Mouse (Mus musculus) layer of hippocampus, adult 11-12 months (tissue): Measurements from ENCODE around the gene Pcsk6.
"Not testable (repeated sequence)": the region's sequence is repeated elsewhere in the genome, so short reads cannot be mapped to it uniquely, and the experiment has no call there.

Experiments used
- DNase-seq: peaks from one replicate; pipeline ENCODE4 v3.0.0; 2022; ENCODE audit warnings: low spot score

Pcsk6 gene

DNA sequence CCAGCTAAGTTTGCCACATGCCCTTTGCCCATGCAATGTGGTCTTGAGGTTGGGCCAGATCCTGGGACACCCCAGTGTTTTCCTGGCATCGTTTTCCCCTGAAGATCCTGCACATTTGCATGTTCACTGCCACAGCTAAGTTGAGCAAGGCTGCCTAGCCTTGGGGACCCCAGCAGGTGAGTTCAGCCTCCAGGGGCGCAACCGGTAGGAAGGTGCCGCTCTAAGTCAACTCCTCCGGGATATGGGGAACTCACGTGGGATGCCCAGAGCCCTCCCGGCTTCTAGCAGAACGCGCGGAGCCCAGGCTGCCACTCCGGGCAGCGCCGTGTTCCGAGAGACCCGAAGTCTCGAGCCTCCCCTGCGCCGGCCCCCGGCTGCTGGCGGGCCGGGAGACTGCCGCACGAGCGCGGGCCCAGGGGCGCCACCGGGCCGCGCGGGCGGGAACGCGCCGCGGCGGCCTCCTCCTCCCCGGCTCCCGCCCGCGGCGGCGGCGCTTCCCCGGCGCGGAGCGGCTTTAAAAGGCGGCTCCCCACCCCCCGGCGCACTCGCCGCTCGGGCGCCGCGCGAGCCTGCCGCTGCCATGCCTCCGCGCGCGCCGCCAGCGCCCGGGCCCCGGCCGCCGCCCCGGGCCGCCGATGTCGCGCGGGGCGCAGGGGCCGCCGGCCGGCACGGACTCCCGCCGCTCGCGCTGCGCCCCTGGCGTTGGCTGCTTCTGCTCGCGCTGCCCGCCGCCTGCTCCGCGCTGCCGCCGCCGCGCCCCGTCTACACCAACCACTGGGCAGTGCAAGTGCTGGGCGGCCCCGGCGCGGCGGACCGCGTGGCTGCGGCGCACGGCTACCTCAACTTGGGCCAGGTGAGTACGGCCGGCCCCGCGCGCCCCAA is at the start of gene Pcsk6:
Gene Pcsk6, plus strand, starts transcription at position 144 of the 882 bp plus-strand sequence.
- peak; percentile 22 for DNase-seq

DNA sequence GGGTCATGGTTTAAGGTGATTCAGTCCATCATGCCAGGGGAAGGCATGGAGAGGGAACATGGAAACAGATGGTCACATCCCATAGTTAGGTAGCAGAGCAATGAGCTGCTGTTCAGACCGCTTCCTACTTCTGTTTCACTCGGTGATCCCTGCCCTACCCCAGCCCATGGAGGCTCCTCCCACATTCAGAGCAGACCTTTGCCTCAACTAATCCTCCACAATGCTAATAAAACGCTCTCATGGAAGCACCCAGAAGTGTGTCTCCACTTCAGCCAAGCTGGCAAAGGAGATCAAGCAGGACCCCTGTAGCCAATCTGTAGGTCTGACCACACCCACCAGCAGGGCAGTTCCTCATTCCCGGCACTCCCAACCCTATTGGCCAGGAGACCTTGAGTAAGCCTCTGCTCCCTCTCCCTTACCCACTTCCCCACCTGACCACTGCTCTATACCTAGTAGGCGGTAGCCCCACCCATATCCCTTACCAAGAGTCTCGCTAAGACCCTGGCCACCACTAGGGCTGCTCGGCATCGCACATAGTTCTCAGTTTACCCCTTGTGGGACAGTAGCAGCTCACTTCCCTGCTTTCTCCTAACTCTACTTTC is 47.8 kb upstream of the Pcsk6 start:
- no peak for DNase-seq

DNA sequence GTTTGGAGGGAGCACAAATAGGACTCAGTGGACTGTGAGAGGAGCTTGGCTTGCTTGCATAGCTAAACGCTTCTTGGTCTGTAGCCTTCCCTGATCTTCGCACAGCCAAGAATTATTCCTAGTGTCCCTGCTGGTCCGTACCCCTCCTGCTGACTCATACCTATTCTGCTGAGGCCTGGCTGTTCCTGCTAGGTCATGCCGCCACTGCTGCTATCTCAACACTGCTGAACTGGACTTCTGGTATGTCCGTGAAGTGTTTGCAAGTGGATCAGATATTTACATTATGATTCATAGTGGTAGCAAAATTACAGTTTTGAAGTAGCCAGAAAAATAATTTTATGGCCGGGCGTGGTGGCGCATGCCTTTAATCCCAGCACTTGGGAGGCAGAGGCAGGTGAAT is 44.0 kb upstream of the Pcsk6 start:
- DNase-seq = no peak

DNA sequence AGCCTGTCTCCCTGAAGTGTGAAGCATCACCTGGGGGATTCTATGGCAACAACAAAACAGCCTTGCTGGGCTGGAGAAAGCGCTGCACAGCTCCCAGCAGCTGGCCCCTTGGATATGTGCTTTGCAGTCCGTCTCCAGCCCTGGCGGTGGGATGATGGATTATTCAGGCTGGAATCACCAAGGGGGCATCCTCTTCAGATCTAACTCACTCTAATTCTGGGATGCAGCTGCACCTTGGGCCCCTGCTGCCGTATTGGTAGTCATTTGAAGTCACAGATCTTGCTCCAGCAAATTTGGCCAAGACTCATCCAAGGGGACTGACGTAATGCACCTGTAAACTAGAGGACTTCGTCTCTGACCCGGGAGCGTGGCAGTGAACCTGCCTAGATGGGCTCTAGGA is 41.1 kb upstream of the Pcsk6 start:
- DNase-seq = no peak

DNA sequence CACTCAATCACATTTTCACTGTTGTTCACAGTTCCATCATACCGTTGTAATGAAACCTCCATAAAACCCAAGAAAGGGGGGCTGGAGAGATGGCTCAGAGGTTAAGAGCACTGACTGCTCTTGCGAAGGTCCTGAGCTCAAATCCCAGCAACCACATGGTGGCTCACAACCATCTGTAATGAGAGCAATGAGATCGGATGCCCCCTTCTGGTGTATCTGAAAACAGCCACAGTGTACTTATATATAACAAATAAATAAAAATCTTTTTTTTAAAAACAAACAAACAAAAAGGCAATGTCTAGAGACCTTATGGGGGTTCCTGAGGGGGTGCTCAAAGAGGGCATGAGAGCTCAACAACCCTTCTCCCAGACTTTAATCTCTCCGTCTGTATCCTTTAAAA is 39.6 kb upstream of the Pcsk6 start:
- not testable (repeated sequence) for DNase-seq

DNA sequence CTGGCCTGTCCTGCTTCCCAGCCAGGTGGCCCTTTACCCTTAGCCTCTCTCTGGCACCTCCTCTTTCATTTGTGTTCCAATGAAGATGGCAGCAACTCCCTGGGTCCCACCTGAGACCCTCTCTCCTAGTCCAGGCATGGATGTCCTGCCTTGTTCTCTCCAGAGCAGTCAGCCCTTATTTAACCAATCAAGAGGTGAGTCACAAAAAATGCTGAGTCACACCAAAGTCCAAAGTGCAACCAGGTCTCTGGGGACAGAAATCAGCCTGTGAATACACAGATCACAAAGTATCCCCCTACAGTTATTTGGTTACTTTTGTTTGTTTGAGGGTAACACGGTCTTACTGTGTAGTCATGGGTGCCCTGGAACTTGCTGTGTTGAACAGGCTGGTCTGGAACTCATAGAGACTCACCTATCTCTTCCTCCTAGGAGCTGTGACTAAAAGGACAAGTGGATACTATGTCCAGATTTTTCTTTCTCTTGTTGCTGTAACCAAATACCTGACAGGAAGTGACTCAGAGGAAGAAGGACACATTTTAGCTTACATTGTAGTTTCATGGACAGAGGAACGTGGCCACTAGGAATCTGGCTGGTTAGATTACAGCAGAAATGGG is 38.9 kb upstream of the Pcsk6 start:
- no peak for DNase-seq

DNA sequence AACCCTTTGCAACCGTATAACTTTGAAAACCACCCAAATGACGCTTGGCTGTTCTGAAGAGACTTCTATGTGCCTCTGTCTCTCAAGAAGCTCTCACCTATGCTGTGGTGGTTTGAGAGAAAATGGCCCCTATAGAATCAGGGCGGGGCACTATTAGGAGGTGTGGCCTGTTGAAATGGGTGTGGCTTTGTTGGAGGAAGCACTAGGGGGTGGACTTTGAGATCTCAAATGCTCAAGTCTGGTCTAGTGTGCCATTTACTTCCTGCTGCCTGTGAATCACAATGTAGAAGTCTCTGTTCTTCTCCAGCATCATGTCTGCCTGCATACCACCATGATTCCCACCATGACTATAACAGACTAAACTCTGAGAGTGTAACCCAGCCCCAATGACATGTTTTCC is 21.8 kb upstream of the Pcsk6 start:
- no peak for DNase-seq

GRCm38 (mm10) chr7:65843210-65843609 is 18.3 kb upstream of the Pcsk6 start:
- DNase-seq = no peak

GRCm38 (mm10) chr7:65860981-65861380 is 553 bp upstream of the Pcsk6 start:
- DNase-seq = no peak

- DNase-seq = no peak
These were observed 1.1 kb downstream of the Pcsk6 start for GRCm38 (mm10) chr7:65862473-65863176.

- DNase-seq = no peak
These were observed 7.6 kb downstream of the Pcsk6 start for GRCm38 (mm10) chr7:65869173-65869572.

DNA sequence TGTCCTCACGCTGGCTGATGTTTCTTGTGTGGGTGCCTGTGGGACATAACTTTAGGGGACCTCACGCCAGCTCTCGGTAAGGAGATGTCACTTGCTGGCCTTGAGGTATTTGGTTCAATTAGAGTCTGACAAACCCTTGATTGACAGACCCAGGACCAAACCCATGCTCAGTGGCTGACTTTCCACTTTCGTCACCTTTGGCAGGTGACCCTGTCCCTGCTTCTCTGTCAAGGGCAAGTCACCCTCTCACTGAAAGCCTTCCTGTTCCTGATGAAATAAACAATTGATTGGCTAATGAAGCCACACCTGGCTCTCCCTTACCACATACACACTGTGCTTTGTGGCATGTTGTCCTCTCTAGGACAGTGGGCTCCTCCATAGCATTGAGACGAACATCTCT is 8.3 kb downstream of the Pcsk6 start:
- no peak for DNase-seq

DNA sequence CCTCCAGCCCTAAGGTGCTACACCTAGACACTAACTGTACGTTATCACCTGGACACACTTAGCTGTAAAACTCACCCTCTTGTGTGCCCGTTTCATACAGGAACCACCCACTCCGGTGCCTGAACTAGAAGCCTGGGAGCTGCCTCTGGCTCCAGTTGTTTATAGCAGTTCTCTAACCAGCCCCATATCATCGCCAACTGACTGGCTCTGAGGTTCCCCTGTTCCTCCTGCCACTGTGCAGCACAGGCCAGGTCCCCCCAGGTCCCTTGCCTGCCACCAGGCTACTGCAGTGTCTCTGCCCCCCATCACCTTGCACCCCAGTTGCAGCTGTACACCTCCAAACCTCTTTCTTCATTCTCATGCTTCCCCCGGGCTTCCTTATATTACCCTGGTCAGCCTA is 8.7 kb downstream of the Pcsk6 start:
- no peak for DNase-seq

GRCm38 (mm10) chr7:65870928-65871580 is 9.5 kb downstream of the Pcsk6 start:
- peak; percentile 71 for DNase-seq

- DNase-seq = no peak
These were observed 10.3 kb downstream of the Pcsk6 start for GRCm38 (mm10) chr7:65871851-65872250.

DNA sequence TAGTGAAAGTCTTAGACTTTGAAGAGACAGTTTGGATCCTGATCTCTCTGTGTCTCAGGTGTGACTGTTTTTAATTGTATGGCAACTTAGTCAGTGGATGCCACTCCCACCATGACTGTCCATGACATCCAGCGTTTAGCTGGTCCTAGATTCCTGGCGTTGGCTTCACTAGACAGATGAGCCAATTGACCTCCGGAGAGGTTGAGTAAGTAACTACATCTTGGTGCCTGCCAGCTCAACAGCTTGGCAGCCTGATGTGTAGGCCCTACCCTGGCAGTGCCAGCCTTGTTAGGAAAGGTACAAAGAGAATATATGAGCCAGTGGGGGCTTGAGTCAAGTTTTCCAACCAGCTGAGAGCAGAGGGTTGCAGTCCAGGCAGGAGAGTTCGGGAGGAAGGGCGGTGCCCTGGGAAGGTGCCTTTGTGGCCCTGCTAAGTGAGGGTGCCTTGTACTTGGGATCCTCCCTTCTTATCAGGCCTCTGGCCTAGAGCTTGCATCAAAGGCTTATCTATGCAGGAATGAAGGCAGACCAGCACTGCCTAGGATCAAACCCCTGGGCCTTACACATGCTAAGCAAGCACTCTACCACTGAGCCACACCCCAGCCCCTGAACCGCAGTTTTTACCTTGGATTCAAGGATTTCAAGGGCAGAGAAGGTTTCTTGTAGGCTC is 11.8 kb downstream of the Pcsk6 start:
- no peak for DNase-seq

DNA sequence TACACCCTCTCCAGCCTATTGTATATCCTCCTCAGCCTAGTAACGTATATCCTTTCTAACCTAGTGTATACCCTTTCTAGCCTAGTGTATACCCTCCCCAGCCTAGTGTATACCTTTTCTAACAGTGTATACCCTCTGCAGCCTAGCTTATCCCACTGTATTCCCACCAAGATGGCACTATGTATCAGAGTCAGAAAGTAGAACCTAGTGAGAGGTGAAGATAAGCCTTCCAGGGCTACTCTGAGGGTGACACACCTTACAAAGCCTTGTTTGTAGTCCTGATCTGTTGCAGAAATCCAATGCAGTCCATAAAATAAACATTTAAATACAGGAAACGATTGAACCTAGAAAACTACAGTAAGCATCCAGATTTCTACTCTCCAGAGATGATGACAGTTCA is 12.4 kb downstream of the Pcsk6 start:
- DNase-seq = no peak

GRCm38 (mm10) chr7:65876596-65876995 is 15.1 kb downstream of the Pcsk6 start:
- DNase-seq = no peak

- DNase-seq = no peak
These were observed 16.7 kb downstream of the Pcsk6 start for GRCm38 (mm10) chr7:65878234-65878633.

GRCm38 (mm10) chr7:65879330-65879729 is 17.8 kb downstream of the Pcsk6 start:
- no peak for DNase-seq

DNA sequence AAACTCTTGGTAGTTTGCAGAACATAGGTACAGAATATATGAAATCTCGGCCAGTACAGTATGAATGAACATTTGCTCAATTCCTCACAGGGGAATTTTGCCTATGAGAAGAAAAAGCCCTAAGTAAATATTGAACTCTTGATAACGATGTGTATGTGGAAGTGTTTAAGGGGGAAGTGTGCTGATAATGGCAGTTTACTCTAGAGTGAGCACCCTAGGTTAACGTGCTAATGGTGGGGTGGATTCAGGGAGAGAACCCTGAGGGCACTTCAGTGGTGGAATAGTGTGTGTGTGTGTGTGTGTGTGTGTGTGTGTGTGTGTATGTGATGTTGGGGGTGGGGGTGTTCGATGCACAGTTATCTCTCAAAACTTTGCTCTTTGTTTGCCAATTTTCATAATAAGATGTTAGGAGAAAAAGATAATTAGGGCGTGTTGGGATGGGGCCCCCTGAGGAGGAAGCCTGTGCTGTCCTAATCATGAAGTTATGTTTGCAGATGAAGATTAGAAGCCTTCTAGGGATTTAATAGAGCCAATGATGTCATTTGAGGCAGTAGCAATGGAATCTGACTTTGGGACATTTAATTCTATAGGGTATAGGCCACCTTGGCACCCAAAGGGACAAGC is 19.2 kb downstream of the Pcsk6 start:
- DNase-seq = no peak
